Mouse (Mus musculus): ENCODE data around the gene Actr1a.

The Actr1a gene

DNA sequence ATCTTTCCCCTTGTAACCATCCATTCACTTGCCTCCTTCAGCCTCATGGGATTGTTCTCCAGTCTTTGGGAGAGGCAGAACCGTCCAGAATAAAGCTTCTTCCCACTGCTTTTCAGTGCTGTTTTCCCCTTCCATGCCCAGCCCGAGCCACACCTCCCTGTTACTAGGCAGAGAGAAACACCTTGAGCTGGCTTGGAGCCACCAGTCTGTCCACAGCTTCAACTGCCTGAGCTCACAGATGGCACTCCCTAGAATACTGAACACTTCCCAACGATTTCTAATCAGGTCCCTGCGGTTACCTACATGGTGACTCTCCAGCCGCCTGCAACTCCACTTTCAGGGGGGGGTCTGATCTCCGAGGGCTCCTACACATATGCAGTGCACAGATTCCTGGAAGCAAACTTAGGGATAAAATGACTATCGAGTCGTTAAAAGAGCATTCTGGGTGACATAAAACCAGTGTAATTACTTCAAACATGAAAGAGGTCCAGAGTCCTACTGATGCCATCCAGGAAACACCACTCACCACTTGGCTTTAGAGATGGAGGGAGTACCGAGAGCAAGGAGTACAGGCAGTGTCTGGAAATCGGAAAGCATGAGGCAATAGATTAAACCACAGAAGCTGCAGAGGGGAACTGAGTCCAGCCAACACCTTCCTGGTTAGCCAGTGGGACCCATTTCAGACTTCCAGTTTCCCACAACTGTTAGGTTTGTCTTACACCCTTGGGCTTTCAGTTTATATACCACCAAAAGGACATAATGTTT is 45.2 kb downstream of the Actr1a start, which contains the start of gene 2310034G01Rik:
Gene 2310034G01Rik (minus strand): TSS at position 135 of the 765 bp plus-strand sequence.
- no peak for DNase-seq (ENCODE audit: low spot score in 2 of 2)

DNA sequence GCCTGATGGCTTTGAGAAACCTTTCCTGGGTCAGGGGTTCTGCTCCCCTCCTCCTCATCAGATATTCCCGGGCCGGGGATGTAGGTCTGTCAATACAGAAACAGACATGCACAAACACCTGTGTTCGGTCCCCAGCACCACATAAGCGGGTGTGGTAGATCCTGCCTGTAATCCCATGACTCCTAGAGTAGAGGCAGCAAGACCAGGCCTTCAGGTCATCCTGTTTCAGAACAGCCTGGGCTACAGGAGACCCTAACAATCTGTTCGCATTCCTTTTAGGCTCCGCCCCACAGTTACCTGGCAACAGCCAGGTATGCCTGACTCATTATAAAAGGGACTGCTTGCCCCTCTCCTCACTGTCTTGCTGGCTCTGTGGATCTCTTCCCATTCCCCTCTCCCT is 46.0 kb downstream of the Actr1a start:
- no peak for DNase-seq (ENCODE audit: low spot score in 2 of 2)

DNA sequence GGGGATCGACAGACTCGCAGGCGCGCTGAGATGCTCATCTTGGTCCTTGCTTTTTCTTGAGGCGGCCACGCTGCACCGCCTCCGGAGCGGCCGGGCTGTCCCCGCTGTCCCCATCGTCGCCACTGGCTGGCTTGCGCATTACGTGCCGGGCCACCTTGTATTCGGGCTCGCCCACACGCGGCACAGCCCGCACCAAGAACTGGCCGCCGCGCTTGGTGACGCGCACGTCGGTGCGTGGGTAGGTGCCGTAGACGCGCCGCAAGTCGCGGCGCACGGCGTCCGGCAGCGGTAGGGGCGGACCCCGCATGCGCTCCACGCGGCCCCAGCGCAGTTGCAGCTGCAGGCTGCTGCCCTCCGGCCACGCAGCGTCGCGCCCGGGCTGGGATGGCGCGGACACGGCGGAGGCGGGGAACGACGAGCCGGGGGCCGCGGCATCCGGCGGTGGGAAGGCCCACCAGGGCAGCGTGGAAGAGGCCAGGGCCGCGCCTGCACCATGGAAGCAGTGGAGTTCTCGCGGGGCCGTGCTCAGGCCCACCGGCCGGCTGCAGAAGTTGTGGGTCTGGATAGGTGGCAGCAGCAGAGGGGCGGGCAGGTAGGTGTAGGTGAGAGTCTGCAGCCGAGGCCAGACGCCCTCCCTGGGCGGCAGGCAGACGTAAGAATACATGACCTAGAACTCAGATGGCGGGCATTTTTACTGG is 46.6 kb downstream of the Actr1a start:
- peak in 1 of 2 experiments; percentile 71 for DNase-seq (ENCODE audit: low spot score in 2 of 2)

DNA sequence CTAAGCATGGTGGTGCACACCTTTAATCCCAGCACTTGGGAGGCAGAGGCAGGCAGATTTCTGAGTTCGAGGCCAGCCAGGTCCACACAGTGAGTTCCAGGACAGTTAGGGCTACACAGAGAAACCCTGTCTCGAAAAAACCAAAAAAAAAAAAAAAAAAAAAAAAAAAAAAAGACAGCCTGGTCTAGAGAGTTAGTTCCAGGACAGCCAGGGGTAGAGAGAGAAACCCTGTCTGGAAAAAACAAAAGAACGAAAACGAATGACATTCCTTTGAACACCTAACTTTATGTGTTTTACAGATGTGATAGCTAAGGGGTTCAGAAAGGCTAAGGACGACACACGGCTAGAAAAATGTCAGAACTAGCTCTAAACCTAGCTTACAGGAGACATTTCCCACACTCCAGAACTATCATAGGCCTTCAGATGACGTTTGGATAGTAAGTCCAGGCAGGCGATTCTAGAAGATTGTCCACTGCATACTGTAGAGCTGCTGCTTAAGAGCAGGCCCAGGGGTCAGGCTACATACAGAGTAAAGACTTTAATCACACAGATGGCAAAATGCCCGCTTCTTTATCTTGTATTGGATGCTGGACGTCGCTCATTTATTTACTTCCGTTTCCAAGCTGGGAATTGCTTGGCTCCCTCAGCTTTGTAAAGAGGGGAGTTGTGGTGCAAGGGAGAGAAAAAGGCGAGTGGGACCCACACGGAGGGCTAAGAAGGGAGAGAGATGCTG is 47.4 kb downstream of the Actr1a start:
- DNase-seq (ENCODE audit: low spot score in 2 of 2), result no peak

DNA sequence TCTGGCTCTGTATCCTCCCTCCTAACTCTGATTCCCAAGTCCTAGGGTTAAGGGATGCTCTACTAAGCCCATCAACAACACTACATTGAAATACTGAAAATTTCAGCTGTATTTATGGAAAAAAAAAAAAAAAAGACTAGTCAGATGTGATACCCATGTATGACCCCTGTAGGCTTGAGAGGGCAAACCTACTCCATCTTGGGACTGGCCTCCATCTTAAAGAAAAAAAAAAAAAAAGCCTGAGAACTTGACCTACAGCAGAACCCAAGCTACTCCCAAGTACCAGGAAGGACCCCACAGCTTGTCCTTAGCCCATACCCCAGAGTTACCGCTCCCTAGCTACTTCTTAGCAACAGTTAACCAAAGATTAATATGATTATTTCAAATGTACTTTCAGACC is 48.4 kb downstream of the Actr1a start:
- no peak for DNase-seq (ENCODE audit: low spot score in 2 of 2)

DNA sequence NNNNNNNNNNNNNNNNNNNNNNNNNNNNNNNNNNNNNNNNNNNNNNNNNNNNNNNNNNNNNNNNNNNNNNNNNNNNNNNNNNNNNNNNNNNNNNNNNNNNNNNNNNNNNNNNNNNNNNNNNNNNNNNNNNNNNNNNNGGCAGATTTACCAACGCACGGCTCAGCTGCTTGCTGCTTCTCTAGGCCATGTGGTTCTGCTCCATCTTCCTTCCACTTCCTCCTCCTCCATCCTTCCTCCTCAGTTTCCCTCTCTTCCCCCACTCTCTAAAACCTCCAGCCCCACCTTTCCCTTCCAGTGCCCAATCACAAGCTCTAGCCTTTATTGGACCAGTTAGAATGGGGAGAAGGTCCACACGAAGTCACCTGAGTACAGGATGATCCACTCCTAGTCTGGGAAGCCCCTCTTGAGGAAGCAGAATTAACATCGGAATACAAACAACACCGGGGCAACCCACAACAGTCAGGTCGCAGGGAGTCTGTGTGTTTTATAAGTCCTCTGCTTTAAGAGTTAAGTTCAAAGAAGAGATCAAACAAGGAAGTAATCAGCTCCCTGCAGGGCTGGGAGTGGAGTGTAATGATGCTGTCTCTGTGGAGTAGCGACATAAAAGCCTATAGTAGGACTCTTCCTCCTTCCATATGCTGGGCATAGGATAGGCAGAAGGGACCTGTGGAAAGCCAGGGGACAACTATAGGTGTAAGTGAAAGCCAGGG is 50.7 kb downstream of the Actr1a start:
- DNase-seq (ENCODE audit: low spot score in 2 of 2), result no peak

DNA sequence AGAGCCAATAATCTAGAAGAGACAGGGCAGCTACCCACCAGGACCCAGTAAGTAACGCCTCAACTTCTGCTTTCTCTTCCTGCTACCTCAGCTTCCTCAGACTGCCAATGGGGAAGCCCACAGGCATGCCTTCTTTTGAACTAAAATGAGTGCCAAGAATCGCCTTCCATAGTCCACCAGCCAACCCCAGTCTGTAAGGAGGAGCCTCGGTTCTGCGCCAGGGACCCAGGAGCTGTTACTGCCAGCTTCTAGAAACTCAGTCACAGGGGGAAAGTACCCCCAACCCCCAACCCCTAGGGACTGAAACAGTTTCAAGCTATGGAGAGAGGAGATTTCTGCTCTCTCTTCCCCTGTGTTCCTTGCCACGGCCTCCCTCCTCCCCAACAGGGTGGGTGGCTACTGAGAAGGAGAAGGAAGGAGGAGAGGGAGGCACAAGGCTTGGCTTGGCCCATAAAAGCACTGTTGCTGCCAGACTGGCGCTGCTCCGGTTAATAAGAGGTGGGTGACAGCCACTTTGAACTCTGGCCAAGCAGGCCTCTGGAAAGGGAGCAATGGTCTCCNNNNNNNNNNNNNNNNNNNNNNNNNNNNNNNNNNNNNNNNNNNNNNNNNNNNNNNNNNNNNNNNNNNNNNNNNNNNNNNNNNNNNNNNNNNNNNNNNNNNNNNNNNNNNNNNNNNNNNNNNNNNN is 56.1 kb downstream of the Actr1a start:
- peak; percentile 50 to 59 for DNase-seq (ENCODE audit: low spot score in 2 of 2)

DNA sequence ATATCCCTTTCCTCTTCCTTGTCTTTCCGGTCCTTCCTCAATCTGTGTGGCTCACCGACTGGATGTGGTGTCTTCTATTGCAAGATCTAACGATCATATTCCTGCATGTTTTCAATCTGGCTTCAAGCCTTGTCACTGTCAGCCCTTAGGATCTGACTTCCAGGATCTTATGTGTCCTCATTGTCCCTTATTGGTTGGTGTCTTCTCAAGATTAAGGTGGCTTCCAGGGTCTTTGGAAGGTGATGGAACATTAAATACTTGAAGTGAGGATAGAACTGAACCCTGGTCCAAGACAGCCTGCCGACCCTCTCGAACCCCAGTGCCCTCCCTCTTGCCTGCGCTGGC is 56.6 kb downstream of the Actr1a start:
- DNase-seq (ENCODE audit: low spot score in 2 of 2), result no peak

DNA sequence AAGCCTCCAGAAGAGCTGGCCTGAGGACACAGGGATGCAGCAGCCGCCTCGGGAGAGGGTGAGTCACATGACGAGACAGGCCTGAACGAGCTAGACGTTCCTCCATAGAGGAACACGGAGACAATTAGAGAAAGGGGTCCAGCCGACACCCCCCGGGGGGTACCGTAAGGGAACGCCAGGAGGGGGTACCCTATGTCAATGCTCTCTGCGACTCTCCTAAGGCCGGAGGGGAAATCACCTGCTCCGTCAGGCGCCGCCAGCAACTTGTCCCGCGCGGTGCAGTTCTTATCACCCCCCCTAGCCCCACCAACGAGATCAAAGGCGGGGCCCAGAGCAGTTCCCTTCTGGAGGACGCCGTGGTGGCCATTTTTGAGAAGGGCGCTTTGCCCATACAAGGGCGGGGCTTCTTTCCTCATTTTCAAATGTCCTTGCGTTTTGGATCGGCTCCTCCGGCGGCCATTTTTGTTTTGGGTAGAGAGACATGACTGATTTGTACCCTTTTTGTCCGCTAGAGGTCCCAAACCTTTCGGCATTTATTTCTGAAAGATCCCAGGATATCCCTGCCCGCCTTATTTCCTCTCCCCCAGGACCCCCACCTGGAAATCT is 57.1 kb downstream of the Actr1a start, which contains the start of gene Cuedc2:
Gene Cuedc2 (minus strand): TSS at position 372 of the 606 bp plus-strand sequence.
- peak; percentile 97 to 99 for DNase-seq (ENCODE audit: low spot score in 2 of 2)

DNA sequence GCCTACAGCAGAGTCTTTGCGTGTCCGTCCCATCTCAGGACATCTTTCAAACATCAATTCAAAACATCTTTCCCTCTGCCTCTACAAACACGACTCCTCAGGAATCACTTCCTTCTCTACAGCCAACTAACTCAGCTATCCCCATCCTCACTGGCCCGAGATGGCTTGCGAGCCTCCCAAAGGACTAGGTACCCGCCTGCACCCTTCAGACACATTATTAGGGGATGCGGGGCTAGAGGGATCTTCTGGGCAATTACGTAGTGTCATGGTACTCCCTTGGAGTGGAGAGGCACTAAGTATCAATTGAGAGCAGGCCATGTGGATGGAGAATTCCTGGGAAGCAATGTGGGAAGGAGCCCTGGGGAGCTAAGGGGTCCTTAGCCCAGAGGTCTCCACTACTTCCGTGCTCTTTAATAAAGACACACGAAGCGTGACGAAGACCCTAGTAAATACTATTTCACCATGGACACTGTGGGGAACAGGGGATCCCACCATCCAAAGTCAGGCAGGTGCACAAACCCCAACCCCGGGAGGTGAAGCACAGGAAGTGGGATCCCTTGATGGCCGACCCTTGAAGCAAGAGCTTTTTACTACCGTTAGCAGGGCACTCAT is 57.7 kb downstream of the Actr1a start:
- DNase-seq (ENCODE audit: low spot score in 2 of 2), result peak in 1 of 2 experiments; percentile 22

DNA sequence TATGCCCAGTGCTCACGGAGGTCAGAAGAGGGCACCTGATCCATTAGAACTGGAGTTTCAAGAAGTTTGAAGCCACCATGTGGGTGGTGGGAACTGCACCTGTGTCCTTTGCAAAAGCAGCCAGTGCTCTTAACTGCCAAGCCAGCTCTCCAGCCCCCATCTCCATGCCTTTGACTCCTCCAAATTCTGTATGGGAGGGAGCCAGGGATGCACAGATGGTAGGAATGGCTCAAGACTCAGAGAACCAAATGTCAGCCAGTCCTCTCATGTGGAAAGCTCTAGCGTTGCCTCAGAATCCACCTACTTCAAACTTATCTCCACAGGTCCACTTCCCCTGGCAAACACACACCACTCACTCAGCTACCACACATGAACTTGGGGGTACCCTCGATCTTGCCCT is 61.6 kb downstream of the Actr1a start:
- DNase-seq (ENCODE audit: low spot score in 2 of 2), result no peak

DNA sequence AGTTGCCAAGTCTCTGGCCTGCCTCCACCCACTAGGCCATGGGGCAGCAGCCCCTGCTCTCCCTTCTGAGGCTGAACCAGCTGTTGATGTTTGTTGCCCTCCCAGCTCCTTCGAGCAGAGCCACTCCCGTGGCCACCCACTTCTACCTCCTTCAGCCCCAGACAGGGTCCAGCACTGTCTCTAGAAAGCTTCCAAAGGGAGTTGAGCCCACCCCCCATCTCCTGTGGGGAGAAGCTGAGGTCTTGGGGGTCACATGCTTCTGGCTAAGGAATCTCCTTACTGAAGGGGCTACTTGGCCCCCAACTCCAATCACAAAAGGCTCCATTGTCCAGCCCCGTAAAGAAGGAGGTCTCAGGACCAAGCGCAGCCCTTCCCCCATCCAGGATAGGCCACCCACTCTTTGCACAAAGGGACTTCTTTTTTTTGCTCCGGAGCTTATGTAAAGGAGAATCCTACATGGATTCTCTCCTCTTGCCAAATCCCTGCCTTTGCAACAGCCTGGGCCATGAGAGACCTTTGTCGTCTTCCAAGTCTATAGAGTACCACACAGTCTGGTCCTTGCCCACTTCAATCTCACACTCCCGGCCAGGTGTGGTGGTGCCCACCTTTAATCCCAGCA is 62.7 kb downstream of the Actr1a start:
- DNase-seq (ENCODE audit: low spot score in 2 of 2), result no peak

DNA sequence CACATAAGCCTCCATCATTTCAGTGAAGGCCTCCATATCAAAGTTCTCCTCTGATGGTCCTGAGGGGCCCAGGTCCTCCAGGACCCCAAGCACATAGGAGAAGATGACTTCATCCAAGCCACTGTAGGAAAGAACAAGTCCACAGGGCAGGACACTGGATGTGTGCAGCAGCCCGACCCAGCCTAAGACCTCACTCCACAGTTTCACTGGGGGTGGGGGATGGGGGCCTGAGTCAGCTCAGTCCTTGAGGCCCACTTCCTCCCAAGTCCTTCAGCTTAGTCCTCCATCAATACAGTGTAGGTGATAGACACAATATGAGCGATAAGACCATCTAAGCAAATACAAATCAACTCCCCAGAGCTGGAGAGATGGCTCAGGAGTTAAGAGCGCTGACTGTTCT is 63.6 kb downstream of the Actr1a start:
- DNase-seq (ENCODE audit: low spot score in 2 of 2), result no peak

DNA sequence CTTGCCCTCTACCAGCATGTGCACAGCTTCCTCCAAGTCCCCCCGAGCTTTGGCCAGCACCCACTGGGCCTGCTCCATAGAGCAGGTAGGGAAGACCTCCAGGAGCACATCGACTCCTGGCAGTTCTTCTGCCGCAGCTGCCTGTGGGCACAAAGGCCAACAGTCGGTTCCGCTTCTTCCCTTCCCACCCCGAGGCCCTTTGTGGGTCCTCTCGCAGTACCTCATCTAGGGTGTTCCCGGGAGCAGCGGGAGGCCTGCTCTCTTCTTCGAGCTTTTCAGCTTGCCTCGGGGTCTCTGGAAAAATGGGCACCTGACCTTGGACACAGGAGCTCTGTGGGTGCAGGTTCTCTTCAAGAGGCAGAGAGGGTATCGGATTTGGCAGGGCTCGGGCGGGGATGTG is 64.2 kb downstream of the Actr1a start:
- DNase-seq (ENCODE audit: low spot score in 2 of 2), result no peak

DNA sequence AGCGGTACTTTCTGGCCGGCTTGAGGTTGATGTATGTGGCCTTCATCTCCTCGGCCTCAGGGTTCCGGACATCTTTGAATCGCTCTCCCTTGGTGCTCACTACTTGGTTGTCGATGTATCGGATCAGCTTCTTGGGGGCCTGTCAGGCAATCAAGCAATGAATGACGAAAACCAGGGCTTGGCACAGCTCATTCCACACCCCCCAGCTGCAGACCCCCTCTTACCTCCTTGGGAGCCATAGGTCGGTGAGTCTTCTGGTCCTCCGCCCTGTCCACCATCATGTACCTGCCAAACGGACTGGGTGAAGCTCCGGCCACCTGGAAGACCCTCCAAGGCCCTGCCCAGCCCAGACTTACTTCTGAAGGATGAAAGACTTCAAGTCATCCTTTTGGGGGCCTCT is 64.9 kb downstream of the Actr1a start:
- DNase-seq (ENCODE audit: low spot score in 2 of 2), result no peak

DNA sequence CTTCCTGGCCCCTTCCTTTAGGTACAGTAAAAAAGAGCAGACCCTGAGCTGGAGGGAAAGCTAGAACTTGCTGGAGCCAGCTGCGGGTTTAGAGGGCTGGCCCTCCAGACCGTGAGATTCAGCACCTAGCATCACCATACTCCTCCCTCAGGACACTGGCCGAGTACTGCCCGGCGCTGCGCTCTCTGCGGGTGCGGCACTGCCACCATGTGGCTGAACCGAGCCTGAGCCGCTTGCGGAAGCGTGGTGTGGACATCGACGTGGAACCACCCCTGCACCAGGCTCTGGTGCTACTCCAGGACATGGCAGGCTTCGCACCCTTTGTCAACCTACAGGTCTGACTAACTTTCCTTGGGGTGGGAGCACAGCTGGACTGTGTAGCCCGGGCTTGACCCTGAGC is 65.6 kb downstream of the Actr1a start:
- peak; percentile 77 to 89 for DNase-seq (ENCODE audit: low spot score in 2 of 2)

DNA sequence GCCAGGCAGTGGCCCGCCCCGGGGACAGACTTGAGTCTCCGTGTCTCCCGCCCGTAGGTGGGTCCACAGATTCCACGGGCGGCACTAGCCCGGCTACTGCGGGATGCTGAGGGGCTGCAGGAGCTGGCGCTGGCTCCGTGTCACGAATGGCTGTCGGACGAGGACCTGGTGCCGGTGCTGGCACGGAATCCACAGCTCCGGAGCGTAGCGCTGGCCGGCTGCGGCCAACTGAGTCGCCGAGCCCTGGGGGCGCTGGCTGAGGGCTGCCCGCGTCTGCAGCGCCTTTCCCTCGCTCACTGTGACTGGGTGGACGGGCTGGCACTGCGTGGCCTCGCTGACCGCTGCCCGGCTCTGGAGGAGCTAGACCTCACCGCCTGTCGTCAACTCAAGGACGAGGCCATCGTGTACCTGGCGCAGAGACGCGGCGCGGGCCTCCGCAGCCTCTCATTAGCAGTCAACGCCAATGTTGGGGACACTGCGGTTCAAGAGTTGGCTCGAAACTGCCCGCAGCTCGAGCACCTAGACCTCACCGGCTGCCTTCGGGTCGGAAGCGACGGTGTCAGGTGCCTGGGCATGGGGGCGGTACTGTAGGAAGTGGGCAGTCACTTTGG is 66.4 kb downstream of the Actr1a start:
- DNase-seq (ENCODE audit: low spot score in 2 of 2), result peak; percentile 47 to 80

DNA sequence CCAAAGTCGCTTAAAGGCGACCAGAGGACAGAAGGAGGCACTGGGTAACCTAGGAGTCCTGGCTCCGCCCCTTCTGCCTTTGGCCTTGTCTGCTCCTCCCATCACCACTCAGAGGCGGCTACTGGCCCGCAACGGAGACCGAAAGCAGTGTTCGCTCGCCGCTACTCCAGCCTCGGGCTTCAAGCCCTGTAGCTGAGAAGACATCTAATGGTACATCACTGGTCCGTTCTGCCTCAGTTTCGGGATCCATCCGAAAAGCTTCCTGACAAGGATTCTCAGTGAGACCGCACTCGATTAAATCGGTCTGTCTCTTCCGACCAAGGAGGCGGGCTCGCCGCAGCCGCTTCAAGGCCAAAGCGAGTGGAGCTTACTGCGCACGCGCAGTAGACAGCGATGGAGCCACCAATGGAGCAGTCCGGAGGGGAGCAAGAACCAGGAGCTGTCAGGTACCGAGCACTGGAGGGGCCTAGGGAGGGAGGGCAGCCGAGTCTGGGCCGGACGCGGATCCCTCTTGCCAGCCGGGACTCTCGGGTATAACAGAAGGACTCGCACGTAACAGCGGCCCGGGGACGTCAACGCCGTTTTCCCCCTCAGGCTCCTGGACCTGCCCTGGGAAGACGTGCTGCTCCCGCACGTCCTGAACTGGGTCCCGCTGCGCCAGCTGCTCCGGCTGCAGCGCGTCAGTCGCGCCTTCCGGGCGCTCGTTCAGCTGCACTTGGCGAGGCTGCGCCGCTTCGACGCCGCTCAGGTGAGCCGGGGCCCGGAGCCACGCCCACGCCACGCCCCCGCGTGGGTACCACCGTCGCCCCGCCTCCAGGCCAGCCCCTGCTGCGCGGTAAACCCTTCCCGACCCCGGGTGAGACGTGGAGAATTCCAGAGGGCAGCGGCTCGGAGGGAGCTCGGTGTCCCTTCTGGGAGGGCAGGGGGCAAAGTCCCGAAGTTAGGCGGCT is 67.2 kb downstream of the Actr1a start, which contains the start of gene Fbxl15:
Gene Fbxl15 (plus strand): TSS at position 104 of the 950 bp plus-strand sequence.
- peak; percentile 92 to 93 for DNase-seq (ENCODE audit: low spot score in 2 of 2)
